8 mouse cellular contexts compared by ENCODE assay signal in genomic region chr11:4134986-4135935, GRCm38 (mm10). TPM values are rescaled to one million over a fixed set of nuclear protein-coding genes. Genes with fewer than 3 reads are reported as not detected.
A peak's percentile ranks its signal among the peaks of the same experiment; 100 is the strongest.
DNase-seq lines count a peak whose midpoint lies in the region; ATAC-seq lines count a peak whose summit lies in the region.

Rnf215 (plus strand) TSS chr11:4135202.

- intact Hi-C loops in gastrocnemius, postnatal 14 days (cut with DNase I; ENCODE audit: low total_unique reads): loop anchor here (2.0 to 10.0 kb wide), 2 partner anchors 84 to 290 kb away; partner anchors contain the start of gene Castor1
- intact Hi-C loops in left cerebral cortex, postnatal 14 days (cut with DNase I): loop anchor here (1.0 kb wide), 2 partner anchors 25 to 84 kb away; partner anchors contain the start of genes Ccdc157 and Sf3a1

- peak; percentile 82 for ATAC-seq in inflammation-experienced regulatory T-cells, adult 6 months

- peak; percentile 93 for DNase-seq in adipocyte (ENCODE audit: low spot score)
- DNase-seq in embryo, embryonic 10 days (ENCODE audit: low spot score): peak; percentile 91
- DNase-seq in gastrocnemius, postnatal 14 days: peak; percentile 89
- DNase-seq in left cerebral cortex, postnatal 14 days (ENCODE audit: low spot score in 2 of 2): peak; percentile 88 to 91
- DNase-seq in mesoderm, embryonic 11.5 days (ENCODE audit: low read depth, low spot score): peak; percentile 94
- DNase-seq in right cerebral cortex, postnatal 36 days (ENCODE audit: low spot score in 2 of 2): peak; percentile 74 to 77
- peak; percentile 92 for DNase-seq in yolk sac, embryonic 10.5 days (ENCODE audit: low spot score)

RNA-seq across cellular contexts. Expression of gene Rnf215, which starts in this region (rescaled TPM):
- total RNA-seq in gastrocnemius, postnatal 14 days (2021): 1 to 10 TPM; 6.3 to 8.7 TPM
- polyA plus RNA-seq in inflammation-experienced regulatory T-cells, adult 6 months (2017; shearing (Covaris generic)): 10 to 100 TPM in 1 of 3 experiments, 1 to 10 TPM in 2; 7.5 to 10.4 (median 8.4) TPM
- 10 to 100 TPM; 35.2 to 38.0 TPM for total RNA-seq in left cerebral cortex, postnatal 14 days (2021)

Comparison
In these comparisons a context has a peak if more than half of its experiments do, and no peak if none do; other contexts are left out.
1. Peak in every context shown above with its lines: DNase-seq and ATAC-seq.